Comparison of ENCODE assay signal across 8 mouse cellular contexts in genomic region chr5:77357405-77358149, GRCm38 (mm10). TPM values are rescaled to one million over a fixed set of nuclear protein-coding genes. Genes with fewer than 3 reads are reported as not detected.
DNase-seq lines count a peak whose midpoint lies in the region; ATAC-seq lines count a peak whose summit lies in the region.

No protein-coding gene starts in this region.

- peak overlapping the region; percentile 33; the same call in 1 of the 2 replicates for H3K9ac ChIP-seq in lung, embryonic 15.5 days
- peak overlapping the region; percentile 26; the same call in 1 of the 2 replicates for H3K9ac ChIP-seq in neural tube, embryonic 15.5 days (replicated peaks)

- peaks cover 35% of the 10 kb centered on the region for H3K4me1 ChIP-seq in lung, embryonic 15.5 days
- H3K4me1 ChIP-seq in neural tube, embryonic 15.5 days = peaks cover 20% of the 10 kb centered on the region

- WGBS in lung, embryonic 15.5 days = 13% methylated on average over 22 of the region's 22 CpGs
- 23% methylated on average over 22 of the region's 22 CpGs for WGBS in neural tube, embryonic 15.5 days

- peak; percentile 85 for ATAC-seq in lung, embryonic 15.5 days (ENCODE audit: borderline replicate concordance, extremely low read depth, low FRiP score, low TSS enrichment)
- 0 out of 2 replicates have a peak, but pooled peaks have one; percentile 9 for ATAC-seq in neural tube, embryonic 15.5 days (ENCODE audit: low FRiP score)

- peak overlapping the region; percentile 37 for H3K4me3 ChIP-seq in lung, embryonic 15.5 days
- H3K4me3 ChIP-seq in neural tube, embryonic 15.5 days (replicated peaks) = peak overlapping the region; percentile 29

- no peaks in the 10 kb centered on the region for H3K36me3 ChIP-seq in lung, embryonic 15.5 days
- no peaks in the 10 kb centered on the region for H3K36me3 ChIP-seq in neural tube, embryonic 15.5 days

- no peaks in the 10 kb centered on the region for H3K27me3 ChIP-seq in lung, embryonic 15.5 days
- H3K27me3 ChIP-seq in neural tube, embryonic 15.5 days (replicated peaks) = 0 out of 2 replicates have a peak, but pooled peaks cover 4% of the 10 kb centered on the region

- H3K27ac ChIP-seq in lung, embryonic 15.5 days = peak overlapping the region; percentile 90
- H3K27ac ChIP-seq in neural tube, embryonic 15.5 days (replicated peaks) = peak overlapping the region; percentile 56; the same call in 1 of the 2 replicates

- no peaks in the 10 kb centered on the region for H3K9me3 ChIP-seq in lung, embryonic 15.5 days
- H3K9me3 ChIP-seq in neural tube, embryonic 15.5 days (replicated peaks) = no peaks in the 10 kb centered on the region

- peak; percentile 71 for DNase-seq in ZHBTc4 (ENCODE audit: low read depth, low spot score)
- peak; percentile 82 for DNase-seq in embryo, embryonic 11 days
- DNase-seq in heart, adult 8-10 months (ENCODE audit: low spot score) = peak; percentile 83
- DNase-seq in kidney, adult 18-20 months = peak; percentile 89
- DNase-seq in urinary bladder, adult 2 months (ENCODE audit: low spot score) = peak; percentile 67
- no peak for DNase-seq in left cerebral cortex, adult 8-10 months (ENCODE audit: low spot score in 2 of 2)

- peak overlapping the region; percentile 60 for H3K4me2 ChIP-seq in lung, embryonic 15.5 days
- peak overlapping the region; percentile 57 for H3K4me2 ChIP-seq in neural tube, embryonic 15.5 days

RNA-seq across cellular contexts. Expression of gene Polr2b, which starts 47.6 kb away (rescaled TPM):
- 10 to 100 TPM; 30.5 to 35.7 (median 34.9) TPM for total RNA-seq in heart, adult 8-10 months (2022)
- 64.0 and 65.1 TPM in 2 replicates for polyA plus RNA-seq in lung, embryonic 15.5 days (2015; fragmentation: Nextera tagmentation; extraction: Ambion mirVana)
- 52.2 and 54.0 TPM in 2 replicates for polyA plus RNA-seq in neural tube, embryonic 15.5 days (2015; fragmentation: Nextera tagmentation; extraction: Ambion mirVana)
- 30.9 and 32.3 TPM in 2 replicates for polyA plus RNA-seq in urinary bladder, adult 2 months (2012; rRNA removed)
- total RNA-seq in left cerebral cortex, adult 8-10 months (2022) = 10 to 100 TPM; 46.3 to 52.1 (median 47.0) TPM

RNA-seq across cellular contexts. Expression of gene Noa1, which starts 47.7 kb away (rescaled TPM):
- 10 to 100 TPM; 20.9 to 25.9 (median 22.3) TPM for total RNA-seq in heart, adult 8-10 months (2022)
- polyA plus RNA-seq in lung, embryonic 15.5 days (2015; fragmentation: Nextera tagmentation; extraction: Ambion mirVana) = 28.4 and 29.4 TPM in 2 replicates
- 36.0 and 37.2 TPM in 2 replicates for polyA plus RNA-seq in neural tube, embryonic 15.5 days (2015; fragmentation: Nextera tagmentation; extraction: Ambion mirVana)
- 13.3 TPM in 2 replicates for polyA plus RNA-seq in urinary bladder, adult 2 months (2012; rRNA removed)
- 10 to 100 TPM; 21.9 to 26.7 (median 25.0) TPM for total RNA-seq in left cerebral cortex, adult 8-10 months (2022)

RNA-seq across cellular contexts. Expression of gene Igfbp7, which starts 50.3 kb away (rescaled TPM):
- total RNA-seq in heart, adult 8-10 months (2022) = 100 to 1,000 TPM; 123 to 169 (median 129) TPM
- 77.7 and 88.4 TPM in 2 replicates for polyA plus RNA-seq in lung, embryonic 15.5 days (2015; fragmentation: Nextera tagmentation; extraction: Ambion mirVana)
- 64.4 and 64.8 TPM in 2 replicates for polyA plus RNA-seq in neural tube, embryonic 15.5 days (2015; fragmentation: Nextera tagmentation; extraction: Ambion mirVana)
- polyA plus RNA-seq in urinary bladder, adult 2 months (2012; rRNA removed) = 1,512 and 1,720 TPM in 2 replicates
- total RNA-seq in left cerebral cortex, adult 8-10 months (2022) = 10 to 100 TPM; 29.9 to 40.8 (median 32.6) TPM

Comparison
In these comparisons a context has a peak if more than half of its experiments do, and no peak if none do; other contexts are left out.
1. DNase-seq: peak in ZHBTc4 (single experiment), embryo, embryonic 11 days (single experiment), heart, adult 8-10 months (single experiment), kidney, adult 18-20 months (single experiment) and urinary bladder, adult 2 months (single experiment); none in left cerebral cortex, adult 8-10 months (0 of 2).
2. RNA of gene Igfbp7, which starts 50.3 kb away (polyA plus RNA-seq): 1,512 to 1,720 TPM in urinary bladder, adult 2 months; 77.7 to 88.4 TPM in lung, embryonic 15.5 days and 64.4 to 64.8 TPM in neural tube, embryonic 15.5 days; every median in the first group is over 10 times any median in the second.